Comparison of ENCODE assay signal across 8 mouse cellular contexts in genomic region chr4:98108676-98109016, GRCm38 (mm10).
A peak's percentile ranks its signal among the peaks of the same experiment; 100 is the strongest.
DNase-seq lines count a peak whose midpoint lies in the region; ATAC-seq and TF ChIP-seq lines count a peak whose summit lies in the region.

No protein-coding gene starts in this region.

- H3K27me3 ChIP-seq in liver, postnatal 0 days (ENCODE audit: insufficient read depth, low read length), result no peaks in the 10 kb centered on the region
- H3K27me3 ChIP-seq in stomach, embryonic 15.5 days (replicated peaks), result no peaks in the 10 kb centered on the region

- WGBS in liver, postnatal 0 days (ENCODE audit: insufficient replicate concordance), result 44% methylated on average over 4 of the region's 4 CpGs
- WGBS in stomach, embryonic 15.5 days, result 19% methylated on average over 4 of the region's 4 CpGs

- H3K36me3 ChIP-seq in liver, postnatal 0 days (replicated peaks; ENCODE audit: insufficient read depth, low read length), result no peaks in the 10 kb centered on the region
- H3K36me3 ChIP-seq in stomach, embryonic 15.5 days, result no peaks in the 10 kb centered on the region

- peaks cover 30% of the 10 kb centered on the region for H3K4me1 ChIP-seq in liver, postnatal 0 days (ENCODE audit: insufficient read depth)
- peaks cover 27% of the 10 kb centered on the region for H3K4me1 ChIP-seq in stomach, embryonic 15.5 days

- intact Hi-C loops in heart, postnatal 14 days (cut with DNase I), result loop anchor here (1.0 to 10.0 kb wide), 7 partner anchors 61 to 434 kb away; no protein-coding TSS in a partner anchor

- no peak for TF ChIP-seq EP300 in liver, postnatal 0 days (IDR thresholded peaks at IDR 0.05; ENCODE audit: low read depth)

- H3K4me2 ChIP-seq in liver, postnatal 0 days (ENCODE audit: low read depth, low read length), result no peak overlapping the region
- H3K4me2 ChIP-seq in stomach, embryonic 15.5 days, result peak overlapping the region; percentile 10

- no peak for TF ChIP-seq CTCF in liver, postnatal 0 days (IDR thresholded peaks at IDR 0.05; ENCODE audit: low read depth)

- peak; percentile 39 for ATAC-seq in granulocyte monocyte progenitor cell, adult 5-6 weeks (replicated peaks; ENCODE audit: poor library complexity, severe bottlenecking)
- ATAC-seq in liver, postnatal 0 days, result peak; percentile 44
- ATAC-seq in stomach, embryonic 15.5 days (ENCODE audit: insufficient read depth, low FRiP score, low read depth), result peak; percentile 77
- ATAC-seq in megakaryocyte-erythroid progenitor cell, adult 5-6 weeks (replicated peaks; ENCODE audit: low FRiP score, low TSS enrichment, poor library complexity, severe bottlenecking), result no peak

- no peaks in the 10 kb centered on the region for H3K9me3 ChIP-seq in liver, postnatal 0 days (ENCODE audit: low read length)
- no peaks in the 10 kb centered on the region for H3K9me3 ChIP-seq in stomach, embryonic 15.5 days

- H3K4me3 ChIP-seq in liver, postnatal 0 days (ENCODE audit: low read depth, low read length), result no peak overlapping the region
- H3K4me3 ChIP-seq in stomach, embryonic 15.5 days (replicated peaks), result no peak overlapping the region

- peak; percentile 94 for DNase-seq in heart, adult 11 months
- no peak for DNase-seq in heart, postnatal 14 days
- peak; percentile 35 for DNase-seq in ZHBTc4 (ENCODE audit: low read depth, low spot score)
- no peak for DNase-seq in liver, postnatal 0 days
- no peak for DNase-seq in thymus, postnatal 10 days (ENCODE audit: low spot score in 2 of 2)

- no peak overlapping the region for H3K9ac ChIP-seq in liver, postnatal 0 days (replicated peaks)
- H3K9ac ChIP-seq in stomach, embryonic 15.5 days, result no peak overlapping the region

- H3K27ac ChIP-seq in liver, postnatal 0 days (ENCODE audit: low read depth), result 0 out of 2 replicates have a peak overlapping the region, but pooled peaks have one; percentile 16
- H3K27ac ChIP-seq in stomach, embryonic 15.5 days, result peak overlapping the region; percentile 82

Comparison
In these comparisons a context has a peak if more than half of its experiments do, and no peak if none do; other contexts are left out.
1. DNase-seq: peak in heart, adult 11 months (single experiment) and ZHBTc4 (single experiment); none in heart, postnatal 14 days (0 of 2), liver, postnatal 0 days (single experiment) and thymus, postnatal 10 days (0 of 2).